Mouse (Mus musculus) forebrain, embryonic 10.5 days (tissue): ENCODE results near the gene Grm4. TPM values are rescaled to one million over a fixed set of nuclear protein-coding genes. Genes with fewer than 3 reads are reported as not detected.

ENCODE experiments used
- DNase-seq: peaks from one replicate; pipeline ENCODE4 v3.0.0-alpha.2; 2017; ENCODE audit warnings: low spot score; ENCODE audit errors: extremely low spot score
- H3K27ac ChIP-seq: fragments of 300-500 bp; sonication (generic); 2 replicates; pipeline ENCODE4 v1.5.1; 2016; ENCODE audit warnings: mild to moderate bottlenecking
- H3K27me3 ChIP-seq: fragments of 300-500 bp; sonication (generic); 2 replicates; pipeline ENCODE4 v1.6.1; 2016; ENCODE audit warnings: mild to moderate bottlenecking; ENCODE audit not compliant: poor library complexity, severe bottlenecking
- H3K36me3 ChIP-seq: fragments of 300-500 bp; sonication (generic); replicated peaks from 2 replicates; pipeline ENCODE4 v1.6.1; 2016; ENCODE audit warnings: mild to moderate bottlenecking, moderate library complexity
- H3K4me1 ChIP-seq: fragments of 300-500 bp; sonication (generic); 2 replicates; pipeline ENCODE4 v1.6.1; 2016
- H3K4me3 ChIP-seq: fragments of 300-500 bp; sonication (generic); 2 replicates; pipeline ENCODE4 v1.5.1; 2016; ENCODE audit warnings: mild to moderate bottlenecking, moderate library complexity
- H3K9me3 ChIP-seq: fragments of 300-500 bp; sonication (generic); 2 replicates; pipeline ENCODE4 v1.6.1; 2016; ENCODE audit warnings: mild to moderate bottlenecking, moderate library complexity
- WGBS: fragments of 180-500 bp; shearing (Covaris S2); methylation state at CpG from one replicate; pipeline ENCODE4 v1.1.7; 2016; 5-methylcytosine and 5-hydroxymethylcytosine counted together
- polyA plus RNA-seq: library from polyadenylated mRNA; unstranded; fragments of >200 nt; fragmentation: Nextera tagmentation; extraction: Ambion mirVana; gene quantifications from 2 replicates; pipeline ENCODE4 v1.2.1, GENCODE M21; 2016

Grm4 gene
- polyA plus RNA-seq, 1 experiment from 2014 or later = 0.61 TPM

DNA sequence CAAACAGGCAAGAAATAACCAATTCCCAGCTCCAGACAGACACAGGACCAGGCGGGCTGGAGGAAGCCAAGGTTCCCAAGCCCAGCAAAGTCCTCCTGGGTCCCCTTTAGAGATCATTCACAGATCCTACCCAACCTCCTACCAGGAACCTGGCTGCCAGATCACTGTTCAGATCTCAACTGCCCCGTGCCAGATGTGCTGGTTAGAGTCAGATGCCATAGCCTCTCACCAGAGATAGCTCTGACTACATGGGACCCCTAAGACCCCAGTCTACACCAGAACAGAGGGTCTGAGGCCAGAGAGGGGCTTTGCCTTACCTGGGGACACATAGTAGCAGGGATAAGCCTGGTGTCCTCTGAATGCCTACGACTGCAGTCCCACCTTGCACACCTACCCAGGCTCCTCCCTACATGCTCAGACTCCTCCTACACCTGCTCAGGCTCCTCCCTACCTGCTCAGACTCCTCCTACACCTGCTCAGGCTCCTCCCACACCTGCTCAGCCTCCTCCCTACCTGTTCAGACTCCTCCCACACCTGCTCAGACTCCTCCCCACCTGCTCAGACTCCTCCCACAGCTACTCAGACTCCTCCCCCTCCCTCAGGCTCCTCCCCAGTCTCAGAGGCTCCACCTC is 63.2 kb downstream of the Grm4 start:
- H3K36me3 ChIP-seq = no peaks in the 10 kb centered on the region
- DNase-seq = no peak
- 79% methylated on average over 3 of the region's 3 CpGs for WGBS
- no peak overlapping the region for H3K27ac ChIP-seq
- no peaks in the 10 kb centered on the region for H3K4me1 ChIP-seq
- H3K27me3 ChIP-seq = no peaks in the 10 kb centered on the region
- no peak overlapping the region for H3K4me3 ChIP-seq
- H3K9me3 ChIP-seq = no peaks in the 10 kb centered on the region

DNA sequence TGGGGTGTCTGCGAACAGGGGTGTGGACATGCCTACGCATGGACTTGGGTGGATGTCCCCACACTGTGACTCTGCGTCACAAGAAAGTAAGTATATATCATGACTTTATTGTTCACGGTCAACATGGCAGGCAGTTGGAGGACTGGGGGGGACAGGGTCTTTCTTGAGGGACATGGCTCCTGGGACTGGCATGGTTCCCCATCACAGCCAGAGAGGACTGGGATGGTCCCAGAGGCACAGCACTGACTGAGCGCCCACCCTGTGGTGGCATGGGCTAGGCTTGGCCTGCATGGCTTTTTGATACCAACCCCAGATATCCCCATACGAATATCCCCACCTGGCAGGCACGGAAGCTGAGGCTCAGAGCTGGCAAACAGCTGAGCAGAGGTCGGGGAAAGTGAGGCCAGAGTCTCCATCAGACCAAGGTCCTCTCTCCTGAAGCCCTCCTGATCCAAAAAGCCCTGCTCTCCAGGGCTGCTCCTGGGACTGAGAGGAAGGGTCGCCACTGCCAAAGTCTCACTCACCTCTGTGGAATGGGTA is 64.1 kb downstream of the Grm4 start:
- no peaks in the 10 kb centered on the region for H3K4me1 ChIP-seq
- WGBS = 89% methylated on average over 9 of the region's 9 CpGs

DNA sequence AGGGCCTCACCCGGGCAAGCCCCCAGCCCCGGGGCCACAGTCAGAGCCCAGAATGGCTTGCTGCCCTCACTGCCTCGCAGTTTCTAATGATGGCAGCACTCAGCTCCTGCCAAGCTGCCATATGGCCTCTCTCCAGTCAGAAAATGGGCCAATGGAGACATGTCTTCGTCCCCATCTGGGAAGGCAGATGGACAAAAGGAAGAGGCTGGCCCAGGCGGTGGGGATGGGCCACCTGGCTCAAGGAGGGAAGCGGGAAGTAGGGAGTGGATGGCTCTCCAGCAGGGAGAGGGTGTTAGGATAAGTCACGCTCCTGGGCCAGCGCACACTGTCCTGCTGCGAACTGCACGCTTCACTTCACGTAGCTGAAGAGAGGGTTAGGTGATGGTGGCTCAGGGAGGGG is 64.8 kb downstream of the Grm4 start:
- Histone ChIP-seq H3K9me3 (no peaks in the 10 kb centered on the region), H3K4me1 (no peaks in the 10 kb centered on the region), H3K36me3 (no peaks in the 10 kb centered on the region), H3K4me3 (no peak overlapping the region), H3K27ac (no peak overlapping the region), H3K27me3 (0 out of 2 replicates have a peak, but pooled peaks cover 4% of the 10 kb centered on the region)
- DNase-seq = no peak
- WGBS = 74% methylated on average over 11 of the region's 11 CpGs

More for the DNA sequence above, 64.1 kb downstream of the Grm4 start:
- Histone ChIP-seq H3K27ac (no peak overlapping the region), H3K4me3 (no peak overlapping the region), H3K36me3 (no peaks in the 10 kb centered on the region), H3K9me3 (no peaks in the 10 kb centered on the region), H3K27me3 (0 out of 2 replicates have a peak, but pooled peaks cover 4% of the 10 kb centered on the region)
- no peak for DNase-seq

DNA sequence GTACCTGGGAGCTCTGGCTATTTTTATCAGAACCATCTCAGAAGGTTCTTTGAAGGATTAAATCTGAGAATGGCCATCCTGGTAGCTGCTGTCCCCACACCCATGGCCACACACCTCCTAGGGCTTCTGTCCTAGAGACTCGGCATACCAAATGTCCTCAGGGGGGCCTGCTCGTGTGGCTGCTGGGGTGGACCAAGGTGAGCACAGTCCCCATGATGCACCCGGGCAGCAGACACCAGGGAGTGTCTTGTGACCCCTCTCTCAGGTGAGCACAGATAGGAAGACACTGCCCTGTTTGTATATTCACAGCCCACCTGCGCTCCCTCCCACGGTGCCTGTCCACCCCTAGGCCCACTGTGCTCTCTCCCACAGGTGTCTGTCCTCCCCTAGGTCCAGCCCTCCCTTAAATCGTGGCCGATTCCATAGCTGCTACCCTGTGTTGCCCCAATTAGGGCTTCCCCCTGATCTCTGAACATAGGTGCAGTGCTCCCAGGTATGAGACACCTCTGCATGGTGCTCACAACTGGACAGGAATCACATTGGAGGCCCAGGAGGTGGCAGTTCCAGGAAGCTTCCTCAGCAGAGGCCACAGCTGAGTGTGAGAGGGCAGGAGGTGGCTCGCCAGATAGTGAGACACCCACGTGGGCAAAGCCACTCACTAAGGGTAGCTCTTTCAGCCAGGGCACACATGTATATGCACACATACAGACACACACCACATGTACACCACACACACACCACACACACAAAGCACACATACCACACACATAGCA is 66.0 kb downstream of the Grm4 start:
- WGBS = 83% methylated on average over 9 of the region's 9 CpGs
- no peak for DNase-seq

DNA sequence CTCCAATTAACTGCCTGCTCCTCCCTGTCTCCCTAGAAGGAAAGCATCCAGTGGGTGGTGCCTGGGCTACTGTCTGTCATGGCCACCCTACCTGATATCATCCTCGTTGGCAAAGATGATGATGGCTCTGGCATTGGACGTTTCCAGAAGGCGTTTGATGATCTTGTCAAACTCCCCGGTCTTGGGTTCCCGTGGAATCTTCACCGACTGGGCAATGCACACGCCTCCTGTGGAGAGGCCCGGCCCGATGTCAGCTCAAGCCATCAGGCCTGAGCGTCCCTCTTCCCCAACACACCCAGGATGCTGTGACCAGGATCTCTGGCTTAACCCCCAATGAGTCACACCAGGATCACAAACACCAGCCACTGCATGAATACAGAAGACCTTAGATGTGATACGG is 66.8 kb downstream of the Grm4 start:
- Histone ChIP-seq H3K9me3 (no peaks in the 10 kb centered on the region), H3K36me3 (no peaks in the 10 kb centered on the region), H3K4me1 (0 out of 2 replicates have a peak, but pooled peaks cover 3% of the 10 kb centered on the region), H3K27me3 (peaks cover 4% of the 10 kb centered on the region; the same call in 1 of the 2 replicates), H3K27ac (no peak overlapping the region), H3K4me3 (no peak overlapping the region)
- 89% methylated on average over 11 of the region's 11 CpGs for WGBS
- no peak for DNase-seq

More for the DNA sequence above, 66.0 kb downstream of the Grm4 start:
- Histone ChIP-seq H3K27me3 (0 out of 2 replicates have a peak, but pooled peaks cover 4% of the 10 kb centered on the region), H3K9me3 (no peaks in the 10 kb centered on the region), H3K27ac (no peak overlapping the region), H3K4me1 (no peaks in the 10 kb centered on the region), H3K36me3 (no peaks in the 10 kb centered on the region), H3K4me3 (no peak overlapping the region)

DNA sequence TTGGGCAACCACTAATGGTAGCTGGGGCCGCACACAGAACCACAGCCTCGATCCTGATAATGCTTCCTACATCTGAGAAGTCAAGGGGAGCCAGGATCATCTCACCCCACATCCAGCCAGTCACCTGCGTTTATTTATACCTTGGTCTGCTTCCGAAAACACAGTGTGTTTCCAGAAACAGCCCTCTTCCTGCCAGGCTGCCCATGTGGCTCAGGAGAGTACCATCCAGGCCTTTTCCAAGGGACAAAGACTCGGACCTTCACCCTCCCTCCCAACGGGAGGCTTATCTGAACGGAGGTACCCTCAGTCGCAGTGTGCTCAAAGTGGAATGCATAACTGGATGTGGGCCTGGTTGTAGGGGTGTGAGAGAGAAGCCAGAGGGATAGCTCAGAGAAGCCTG is 68.2 kb downstream of the Grm4 start:
- H3K36me3 ChIP-seq = no peaks in the 10 kb centered on the region
- 87% methylated on average over 8 of the region's 8 CpGs for WGBS
- H3K4me1 ChIP-seq = peaks cover 8% of the 10 kb centered on the region; the same call in 1 of the 2 replicates
- H3K9me3 ChIP-seq = no peaks in the 10 kb centered on the region
- peaks cover 4% of the 10 kb centered on the region; the same call in 1 of the 2 replicates for H3K27me3 ChIP-seq
- no peak for DNase-seq
- no peak overlapping the region for H3K4me3 ChIP-seq
- no peak overlapping the region for H3K27ac ChIP-seq

DNA sequence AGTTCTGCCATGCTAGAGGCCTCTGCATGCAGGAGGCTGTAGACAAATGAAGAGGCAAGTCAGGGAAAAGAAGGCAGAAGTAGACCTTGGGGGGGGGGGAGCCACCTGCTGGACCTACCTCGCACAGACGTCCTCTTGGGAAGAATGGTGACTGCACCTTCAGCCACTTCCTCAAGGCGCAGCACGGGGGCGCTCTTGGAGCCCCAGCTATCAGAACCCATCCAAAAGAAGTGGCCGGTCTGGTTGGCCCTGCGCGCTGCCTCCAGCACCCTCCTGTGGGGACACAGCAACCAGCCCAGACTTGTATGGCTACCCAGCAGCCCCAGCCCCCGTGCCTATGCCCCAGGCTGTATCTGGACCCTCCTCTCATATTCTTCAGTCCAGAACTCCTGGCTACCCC is 69.4 kb downstream of the Grm4 start:
- Histone ChIP-seq H3K4me3 (no peak overlapping the region), H3K4me1 (peaks cover 14% of the 10 kb centered on the region; the same call in 1 of the 2 replicates), H3K36me3 (no peaks in the 10 kb centered on the region), H3K27ac (peak overlapping the region; percentile 8; the same call in 1 of the 2 replicates), H3K9me3 (no peaks in the 10 kb centered on the region), H3K27me3 (peaks cover 4% of the 10 kb centered on the region; the same call in 1 of the 2 replicates)
- peak; percentile 25 for DNase-seq
- 25% methylated on average over 9 of the region's 9 CpGs for WGBS

DNA sequence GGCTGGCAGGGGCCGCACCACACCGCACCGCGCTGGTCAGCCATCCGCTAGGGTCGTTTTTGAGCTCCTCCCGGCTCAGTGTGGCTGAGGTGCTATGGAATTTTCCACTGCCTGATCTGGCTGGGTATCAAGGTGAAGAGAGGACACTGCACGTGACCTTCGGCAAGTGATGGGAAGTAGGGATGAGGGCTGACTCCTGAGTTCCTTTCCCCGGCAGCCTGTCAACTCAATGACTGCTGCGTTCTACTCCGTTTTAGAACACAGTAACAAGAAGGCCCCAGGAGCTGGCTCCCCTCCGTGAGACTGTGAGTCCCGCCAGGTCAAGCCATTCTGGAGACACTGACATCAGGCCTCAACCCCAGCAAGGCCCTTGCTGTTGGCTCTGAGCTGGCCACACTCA is 70.0 kb downstream of the Grm4 start:
- 90% methylated on average over 14 of the region's 14 CpGs for WGBS
- Histone ChIP-seq H3K27ac (peak overlapping the region; percentile 9; the same call in 1 of the 2 replicates), H3K27me3 (peaks cover 4% of the 10 kb centered on the region; the same call in 1 of the 2 replicates), H3K9me3 (no peaks in the 10 kb centered on the region), H3K4me3 (no peak overlapping the region), H3K36me3 (no peaks in the 10 kb centered on the region), H3K4me1 (peaks cover 14% of the 10 kb centered on the region; the same call in 1 of the 2 replicates)
- DNase-seq = no peak

DNA sequence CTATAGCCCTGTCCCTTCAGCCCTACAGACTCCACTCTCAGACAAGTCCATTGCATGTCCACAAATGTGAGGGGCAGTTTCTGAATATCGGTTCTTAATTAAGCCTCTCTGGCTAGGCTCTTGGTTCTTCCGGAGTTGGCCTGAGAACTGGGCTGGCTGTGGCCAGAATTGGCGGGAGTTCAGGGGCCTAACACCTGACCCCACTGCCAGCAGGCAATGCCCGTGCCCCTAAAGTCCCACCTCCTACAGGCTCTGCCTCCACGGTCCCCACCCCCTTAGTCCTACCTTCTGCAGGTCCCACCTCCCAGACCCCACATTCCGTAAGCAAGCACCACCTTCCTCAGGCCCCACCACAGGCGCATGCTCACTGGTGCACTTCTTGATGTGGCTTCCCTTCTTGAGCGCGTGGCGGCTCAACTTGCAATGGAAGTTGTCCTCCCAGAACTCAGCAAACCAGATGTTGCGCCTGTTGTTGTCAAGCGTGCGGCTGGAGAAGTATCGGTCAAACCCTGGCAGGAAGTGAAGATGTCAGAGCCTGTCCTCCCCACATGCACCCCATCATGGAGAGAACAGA is 71.4 kb downstream of the Grm4 start:
- WGBS = 89% methylated on average over 14 of the region's 14 CpGs
- Histone ChIP-seq H3K4me1 (peaks cover 14% of the 10 kb centered on the region; the same call in 1 of the 2 replicates), H3K27ac (no peak overlapping the region), H3K27me3 (peaks cover 4% of the 10 kb centered on the region; the same call in 1 of the 2 replicates), H3K36me3 (no peaks in the 10 kb centered on the region), H3K4me3 (no peak overlapping the region), H3K9me3 (no peaks in the 10 kb centered on the region)
- DNase-seq = no peak

DNA sequence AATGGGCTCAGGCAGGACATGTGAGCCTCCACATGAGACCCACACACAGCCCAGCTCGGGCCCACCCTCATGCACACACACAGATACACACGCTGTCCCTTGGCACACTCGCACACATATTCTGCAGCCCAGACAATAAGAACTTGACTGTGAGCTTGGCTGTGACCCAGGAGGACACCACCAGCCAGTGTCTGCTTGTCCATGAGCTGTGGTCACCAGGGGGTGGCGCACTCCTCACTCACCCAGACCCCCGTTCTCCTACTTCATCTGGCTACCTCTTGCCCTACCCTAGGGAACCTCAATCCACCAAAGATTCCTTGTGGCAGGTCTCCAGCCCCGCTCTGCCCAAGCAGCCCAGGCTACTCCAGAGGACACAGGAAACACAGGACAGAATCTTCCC is 72.5 kb downstream of the Grm4 start:
- Histone ChIP-seq H3K36me3 (no peaks in the 10 kb centered on the region), H3K9me3 (no peaks in the 10 kb centered on the region), H3K4me1 (peaks cover 14% of the 10 kb centered on the region; the same call in 1 of the 2 replicates), H3K27ac (no peak overlapping the region), H3K4me3 (no peak overlapping the region), H3K27me3 (peaks cover 4% of the 10 kb centered on the region; the same call in 1 of the 2 replicates)
- 71% methylated on average over 6 of the region's 6 CpGs for WGBS
- peak; percentile 23 for DNase-seq

DNA sequence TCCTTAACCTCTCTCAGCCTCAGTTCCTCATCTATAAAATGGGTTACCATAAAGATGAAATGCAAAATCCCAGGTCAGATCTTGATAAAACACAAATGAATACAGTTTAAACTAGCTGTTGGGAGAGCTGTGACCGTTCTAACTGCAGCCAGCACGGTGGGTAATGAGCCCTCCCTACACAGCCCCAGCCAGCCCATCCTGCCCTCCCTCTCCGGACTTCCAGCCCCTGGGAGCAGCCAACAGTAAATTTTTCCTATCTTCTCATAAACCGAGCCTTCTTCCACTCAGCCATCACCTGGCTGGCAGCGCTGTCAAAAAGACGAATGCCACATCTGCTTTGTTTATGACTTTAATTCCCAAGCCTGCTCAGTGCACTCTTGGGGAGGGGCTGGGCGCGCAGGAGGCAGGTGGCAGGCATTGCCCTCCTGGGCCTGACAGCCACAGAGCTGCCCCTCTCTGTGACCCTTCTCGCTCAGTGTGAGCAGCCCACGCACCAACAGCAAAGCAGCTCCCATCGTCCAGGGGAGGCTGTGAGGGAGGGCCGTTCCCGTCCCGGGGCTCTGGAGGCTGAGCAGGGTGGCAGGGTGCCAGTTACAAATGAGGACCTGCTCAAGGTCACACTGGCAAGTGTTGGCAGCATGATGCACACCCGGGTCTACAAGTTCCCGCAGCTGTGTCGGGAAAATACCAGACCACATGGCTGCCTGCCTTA is 75.7 kb downstream of the Grm4 start:
- DNase-seq = no peak
- Histone ChIP-seq H3K4me1 (peaks cover 30% of the 10 kb centered on the region; the same call in 1 of the 2 replicates), H3K9me3 (no peaks in the 10 kb centered on the region), H3K27ac (no peak overlapping the region), H3K36me3 (no peaks in the 10 kb centered on the region), H3K4me3 (no peak overlapping the region), H3K27me3 (no peaks in the 10 kb centered on the region; the same call in 1 of the 2 replicates)
- 81% methylated on average over 17 of the region's 17 CpGs for WGBS

DNA sequence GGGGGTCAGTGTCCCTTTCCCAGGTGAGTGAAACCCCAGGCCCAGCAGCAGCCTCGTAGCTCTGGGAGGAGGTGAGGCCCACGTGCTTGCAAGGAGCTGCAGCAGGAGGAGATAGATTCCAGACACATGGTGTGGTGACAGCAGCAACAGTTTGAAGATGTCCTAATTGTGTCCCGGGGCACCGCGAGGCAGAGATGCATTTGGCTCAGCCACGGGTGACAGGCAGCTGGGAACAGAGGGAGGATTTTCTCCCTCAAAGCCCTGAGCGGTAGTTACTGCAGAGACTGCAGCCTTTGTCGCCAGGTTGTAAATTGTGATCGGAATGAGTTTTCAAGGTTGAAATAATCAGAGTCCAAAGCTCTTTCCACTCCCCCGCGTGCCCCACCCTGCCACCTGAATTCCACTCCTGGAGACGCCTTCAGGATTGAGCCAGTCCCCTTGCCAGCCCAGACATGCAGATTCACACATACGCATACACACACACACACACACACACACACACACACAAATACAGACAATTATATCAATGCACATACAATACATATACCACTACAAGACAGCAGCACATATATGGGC is 78.6 kb downstream of the Grm4 start:
- Histone ChIP-seq H3K4me3 (no peak overlapping the region), H3K27me3 (no peaks in the 10 kb centered on the region), H3K4me1 (peaks cover 20% of the 10 kb centered on the region; the same call in 1 of the 2 replicates), H3K9me3 (no peaks in the 10 kb centered on the region), H3K36me3 (no peaks in the 10 kb centered on the region), H3K27ac (0 out of 2 replicates have a peak overlapping the region, but pooled peaks have one; percentile 31)
- WGBS = 64% methylated on average over 13 of the region's 13 CpGs
- DNase-seq = no peak
